Mouse (Mus musculus) CD4-positive, CD25-positive, alpha-beta regulatory T cell, adult 9 weeks (primary cell): Measurements from ENCODE around the gene Cyp46a1. TPM values are rescaled to one million over a fixed set of nuclear protein-coding genes. Genes with fewer than 3 reads are reported as not detected.

Source experiments
- polyA plus RNA-seq: library from polyadenylated mRNA; unstranded; fragments of 100-300 nt; shearing (Covaris generic); gene quantifications from one replicate; pipeline ENCODE4 v1.2.1, GENCODE M21; 2017

Cyp46a1 gene
- not detected for polyA plus RNA-seq

GRCm38 (mm10) chr12:108333895-108334445, at the start of gene Cyp46a1:
TSS of gene Cyp46a1 (plus strand) at chr12:108334381.

GRCm38 (mm10) chr12:108305812-108306794, 28.1 kb upstream of the Cyp46a1 start, which contains the start of gene Hhipl1:
TSS of gene Hhipl1 (plus strand) at chr12:108306270.

GRCm38 (mm10) chr12:108370596-108371428, 36.6 kb downstream of the Cyp46a1 start, which contains the start of gene Eml1:
TSS of gene Eml1 (plus strand) at chr12:108370957.

Other genes with a start within 250 kb of the Cyp46a1 start
- gene Setd3, start 155.1 kb upstream of the Cyp46a1 start, polyA plus RNA-seq, result 31.2 TPM
- 4.9 TPM for gene Ccnk, start 154.8 kb upstream of the Cyp46a1 start, polyA plus RNA-seq
- gene Ccdc85c, start 59.0 kb upstream of the Cyp46a1 start, polyA plus RNA-seq, result not detected
- not detected for gene Hhipl1, start 28.1 kb upstream of the Cyp46a1 start, polyA plus RNA-seq
- gene Eml1, start 36.6 kb downstream of the Cyp46a1 start, polyA plus RNA-seq, result 0.53 TPM
- 602 TPM for gene Evl, start 220.3 kb downstream of the Cyp46a1 start, polyA plus RNA-seq